Mouse (Mus musculus): Measurements from ENCODE around the gene Gm21964. TPM values are rescaled to one million over a fixed set of nuclear protein-coding genes. Genes with fewer than 3 reads are reported as not detected.
A peak's percentile ranks its signal among the peaks of the same experiment; 100 is the strongest.

Gene Gm21964
- polyA plus RNA-seq, 1 experiment from 2014 or later, result not detected

DNA sequence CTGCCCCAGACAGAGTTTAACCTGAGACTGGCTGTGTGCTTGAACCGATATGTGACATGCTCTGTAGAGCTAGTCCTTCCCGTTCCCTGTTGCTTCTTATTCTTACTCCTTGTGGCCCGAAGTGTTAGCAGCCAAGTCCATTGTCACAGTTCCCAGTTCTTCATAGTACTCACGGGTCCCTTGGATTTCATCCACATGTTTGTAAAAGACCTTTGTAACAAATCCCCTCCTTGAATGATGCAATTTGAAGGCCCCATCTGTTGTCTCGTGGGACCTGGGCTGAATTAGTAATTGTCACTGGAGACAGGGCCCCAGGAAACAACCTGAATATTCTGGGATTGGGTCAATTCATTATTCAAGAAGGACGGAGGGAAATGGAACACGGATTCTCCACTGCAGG lies 34.5 kb downstream of the Gm21964 start:
- DNase-seq (ENCODE audit: low spot score), result no peak

GRCm38 (mm10) chr8:110140156-110140555 lies 39.1 kb downstream of the Gm21964 start:
- no peak for ATAC-seq (ENCODE audit: low FRiP score)
- 75% methylated on average over 3 of the region's 3 CpGs for WGBS

More for the DNA sequence above, 34.5 kb downstream of the Gm21964 start:
- no peaks in the 10 kb centered on the region for H3K4me1 ChIP-seq (replicated peaks; ENCODE audit: control insufficient read depth, insufficient read depth, low read length)
- ATAC-seq (ENCODE audit: low FRiP score), result no peak
- H3K27me3 ChIP-seq (ENCODE audit: control insufficient read depth, insufficient read depth, low read length), result no peaks in the 10 kb centered on the region
- 77% methylated on average over 7 of the region's 7 CpGs for WGBS
- no peak overlapping the region for H3K4me2 ChIP-seq (replicated peaks; ENCODE audit: low read depth, low read length)
- no peaks in the 10 kb centered on the region for H3K9me3 ChIP-seq (ENCODE audit: control insufficient read depth, low read length)
- H3K36me3 ChIP-seq (ENCODE audit: control insufficient read depth, insufficient read depth, low read length), result no peaks in the 10 kb centered on the region
- no peak overlapping the region for H3K9ac ChIP-seq (ENCODE audit: low read depth, low read length)
- no peak overlapping the region for H3K27ac ChIP-seq (ENCODE audit: low read depth, low read length)
- no peak overlapping the region for H3K4me3 ChIP-seq (ENCODE audit: low read depth, low read length)

DNA sequence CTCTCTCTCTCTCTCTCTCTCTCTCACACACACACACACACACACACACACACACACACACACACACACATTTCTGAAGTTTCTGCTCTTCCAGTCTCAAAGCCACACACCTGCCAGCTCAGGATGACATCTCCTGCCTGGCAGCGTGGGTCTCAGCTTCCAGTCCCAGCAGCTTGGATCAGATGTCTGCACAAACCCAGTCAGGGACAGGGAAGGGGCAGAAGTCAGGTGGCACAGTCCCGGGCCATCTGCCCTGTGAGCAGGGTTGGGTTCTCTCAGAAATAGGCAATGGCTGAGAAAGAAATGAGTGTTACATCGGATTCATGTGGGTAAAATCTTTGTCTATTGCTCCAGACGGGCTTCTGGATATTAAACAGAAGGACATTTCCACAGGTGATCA lies 39.8 kb downstream of the Gm21964 start:
- Histone ChIP-seq H3K27me3 (ENCODE audit: control insufficient read depth, insufficient read depth, low read length) (no peaks in the 10 kb centered on the region), H3K36me3 (ENCODE audit: control insufficient read depth, insufficient read depth, low read length) (no peaks in the 10 kb centered on the region), H3K9me3 (ENCODE audit: control insufficient read depth, low read length) (no peaks in the 10 kb centered on the region), H3K9ac (ENCODE audit: low read depth, low read length) (no peak overlapping the region), H3K4me3 (ENCODE audit: low read depth, low read length) (no peak overlapping the region), H3K4me2 (replicated peaks; ENCODE audit: low read depth, low read length) (no peak overlapping the region), H3K27ac (ENCODE audit: low read depth, low read length) (no peak overlapping the region), H3K4me1 (replicated peaks; ENCODE audit: control insufficient read depth, insufficient read depth, low read length) (no peaks in the 10 kb centered on the region)
- no peak for ATAC-seq (ENCODE audit: low FRiP score)
- DNase-seq (ENCODE audit: low spot score), result no peak
- WGBS, result 76% methylated on average over 4 of the region's 4 CpGs

More at GRCm38 (mm10) chr8:110140156-110140555, 39.1 kb downstream of the Gm21964 start:
- no peak overlapping the region for H3K4me3 ChIP-seq (ENCODE audit: low read depth, low read length)
- no peaks in the 10 kb centered on the region for H3K9me3 ChIP-seq (ENCODE audit: control insufficient read depth, low read length)
- DNase-seq (ENCODE audit: low spot score), result no peak
- no peaks in the 10 kb centered on the region for H3K27me3 ChIP-seq (ENCODE audit: control insufficient read depth, insufficient read depth, low read length)
- no peak overlapping the region for H3K4me2 ChIP-seq (replicated peaks; ENCODE audit: low read depth, low read length)
- H3K36me3 ChIP-seq (ENCODE audit: control insufficient read depth, insufficient read depth, low read length), result no peaks in the 10 kb centered on the region
- no peak overlapping the region for H3K9ac ChIP-seq (ENCODE audit: low read depth, low read length)
- no peaks in the 10 kb centered on the region for H3K4me1 ChIP-seq (replicated peaks; ENCODE audit: control insufficient read depth, insufficient read depth, low read length)
- H3K27ac ChIP-seq (ENCODE audit: low read depth, low read length), result no peak overlapping the region

DNA sequence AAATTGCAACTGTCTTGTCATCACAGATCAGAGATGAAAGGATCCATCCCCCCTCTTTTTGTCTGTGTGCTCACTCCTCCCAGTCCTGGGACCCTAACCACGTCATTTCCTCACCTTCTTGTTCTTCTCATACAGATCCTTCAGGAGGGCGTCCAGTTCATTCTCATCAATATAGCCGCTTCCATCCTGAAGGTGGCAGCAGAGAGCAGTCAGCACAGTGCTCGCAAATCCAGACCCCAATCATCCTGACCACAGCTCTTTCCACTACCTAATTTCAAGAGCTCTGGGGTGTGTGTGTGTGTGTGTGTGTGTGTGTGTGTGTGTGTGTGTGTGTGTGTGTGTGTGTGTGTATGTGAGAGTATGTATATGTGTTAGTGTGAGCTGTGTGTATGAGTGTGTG lies 44.5 kb downstream of the Gm21964 start:
- H3K4me3 ChIP-seq (ENCODE audit: low read depth, low read length), result no peak overlapping the region
- H3K27ac ChIP-seq (ENCODE audit: low read depth, low read length), result no peak overlapping the region
- DNase-seq (ENCODE audit: low spot score) (peak; percentile 81), ATAC-seq (ENCODE audit: low FRiP score) (no peak)
- H3K4me1 ChIP-seq (replicated peaks; ENCODE audit: control insufficient read depth, insufficient read depth, low read length), result no peaks in the 10 kb centered on the region
- no peaks in the 10 kb centered on the region for H3K9me3 ChIP-seq (ENCODE audit: control insufficient read depth, low read length)
- no peaks in the 10 kb centered on the region for H3K36me3 ChIP-seq (ENCODE audit: control insufficient read depth, insufficient read depth, low read length)
- H3K4me2 ChIP-seq (replicated peaks; ENCODE audit: low read depth, low read length), result no peak overlapping the region
- WGBS, result 0% methylated on average over 4 of the region's 4 CpGs
- H3K27me3 ChIP-seq (ENCODE audit: control insufficient read depth, insufficient read depth, low read length), result no peaks in the 10 kb centered on the region
- no peak overlapping the region for H3K9ac ChIP-seq (ENCODE audit: low read depth, low read length)

GRCm38 (mm10) chr8:110152951-110153350 lies 51.9 kb downstream of the Gm21964 start:
- H3K27ac ChIP-seq (ENCODE audit: low read depth, low read length), result no peak overlapping the region
- no peaks in the 10 kb centered on the region for H3K9me3 ChIP-seq (ENCODE audit: control insufficient read depth, low read length)
- no peaks in the 10 kb centered on the region for H3K36me3 ChIP-seq (ENCODE audit: control insufficient read depth, insufficient read depth, low read length)
- no peaks in the 10 kb centered on the region for H3K27me3 ChIP-seq (ENCODE audit: control insufficient read depth, insufficient read depth, low read length)
- DNase-seq (ENCODE audit: low spot score), result no peak
- no peak overlapping the region for H3K4me3 ChIP-seq (ENCODE audit: low read depth, low read length)
- ATAC-seq (ENCODE audit: low FRiP score), result no peak
- H3K4me1 ChIP-seq (replicated peaks; ENCODE audit: control insufficient read depth, insufficient read depth, low read length), result no peaks in the 10 kb centered on the region
- no peak overlapping the region for H3K9ac ChIP-seq (ENCODE audit: low read depth, low read length)
- no peak overlapping the region for H3K4me2 ChIP-seq (replicated peaks; ENCODE audit: low read depth, low read length)
- WGBS, result 73% methylated on average over 6 of the region's 6 CpGs

Other genes starting within 250 kb of the Gm21964 start
- 3.4 and 5.1 TPM in 2 replicates for gene Phlpp2, start 232.7 kb upstream of the Gm21964 start, polyA plus RNA-seq (2014; fragmentation: Nextera tagmentation; extraction: Ambion mirVana)
- 0.52 and 0.82 TPM in 2 replicates for gene Marveld3, start 139.0 kb upstream of the Gm21964 start, polyA plus RNA-seq (2014; fragmentation: Nextera tagmentation; extraction: Ambion mirVana)
- gene Tat, start 110.8 kb upstream of the Gm21964 start, polyA plus RNA-seq (2014; fragmentation: Nextera tagmentation; extraction: Ambion mirVana), result not detected in 2 replicates
- gene Chst4, start 61.5 kb upstream of the Gm21964 start, polyA plus RNA-seq (2014; fragmentation: Nextera tagmentation; extraction: Ambion mirVana), result 0.14 TPM in 1 of 2 replicates, not detected in the other
- 10.1 and 11.4 TPM in 2 replicates for gene Zfp612, start 21.5 kb upstream of the Gm21964 start, polyA plus RNA-seq (2014; fragmentation: Nextera tagmentation; extraction: Ambion mirVana)
- not detected in 2 replicates for gene Gm17720, start 1.5 kb downstream of the Gm21964 start, polyA plus RNA-seq (2014; fragmentation: Nextera tagmentation; extraction: Ambion mirVana)
- gene Calb2, start 67.0 kb downstream of the Gm21964 start, polyA plus RNA-seq (2014; fragmentation: Nextera tagmentation; extraction: Ambion mirVana), result 27.5 and 38.2 TPM in 2 replicates
- 10.5 and 12.5 TPM in 2 replicates for gene Cmtr2, start 114.5 kb downstream of the Gm21964 start, polyA plus RNA-seq (2014; fragmentation: Nextera tagmentation; extraction: Ambion mirVana)
- gene Hydin, start 165.8 kb downstream of the Gm21964 start, polyA plus RNA-seq (2014; fragmentation: Nextera tagmentation; extraction: Ambion mirVana), result 0.33 and 0.36 TPM in 2 replicates

All from hindbrain, embryonic 11.5 days (tissue).